ENCODE assay signal across 16 mouse cellular contexts in the genomic region with DNA sequence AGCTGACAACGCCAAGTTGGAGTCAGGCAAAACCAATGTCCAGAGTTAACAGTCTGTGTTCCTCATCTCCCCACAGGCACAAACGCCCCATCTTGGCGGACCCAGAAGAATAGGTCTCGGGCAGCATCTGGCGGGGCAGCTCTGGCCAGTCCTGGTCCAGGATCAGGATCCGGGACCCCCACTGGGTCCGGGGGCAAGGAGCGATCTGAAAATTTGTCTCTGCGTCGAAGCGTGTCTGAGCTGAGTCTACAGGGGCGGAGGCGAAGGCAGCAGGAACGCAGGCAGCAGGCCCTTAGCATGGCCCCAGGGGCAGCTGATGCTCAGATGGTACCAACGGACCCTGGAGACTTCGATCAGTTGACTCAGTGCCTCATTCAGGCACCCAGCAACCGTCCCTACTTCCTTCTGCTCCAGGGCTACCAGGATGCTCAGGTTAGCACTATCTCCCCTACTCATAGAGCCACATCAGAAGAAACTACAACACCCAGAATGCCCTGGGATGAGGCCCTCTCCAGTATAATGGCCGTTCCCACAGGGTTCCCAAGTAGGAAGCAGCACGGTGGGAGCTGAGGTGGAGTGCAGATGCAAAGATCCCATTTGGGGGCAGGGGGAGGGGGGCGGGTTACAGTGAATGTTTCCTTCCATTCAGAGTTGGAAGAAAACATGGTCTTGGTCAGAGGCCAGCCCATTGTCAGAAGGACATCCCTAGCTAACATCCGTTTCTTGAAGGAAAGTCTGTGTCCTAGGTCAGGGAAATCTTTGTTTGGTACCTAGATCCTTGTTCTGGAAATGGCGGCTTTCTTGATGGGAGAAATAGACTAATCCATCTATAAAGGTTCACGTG. TPM values are rescaled to one million over a fixed set of nuclear protein-coding genes. Genes with fewer than 3 reads are reported as not detected.
DNase-seq lines count a peak whose midpoint lies in the region; ATAC-seq and TF ChIP-seq lines count a peak whose summit lies in the region.
"Had no signal": no experiment of that assay in that cellular context is flagged by ENCODE, and none has a peak within 500 bp of the region (broad histone marks: within the 10 kb centered on the region; RNA-seq: fewer than 3 reads in every experiment).

No protein-coding gene starts in this region.

- peak overlapping the region; percentile 88 for H3K4me3 ChIP-seq in gastrocnemius, adult 2 months
- no peak overlapping the region for H3K4me3 ChIP-seq in midbrain, embryonic 11.5 days (ENCODE audit: low read depth, low read length)
- no peak overlapping the region for H3K4me3 ChIP-seq in midbrain, embryonic 16.5 days (ENCODE audit: low read depth, low read length)
- peak overlapping the region; percentile 66 for H3K4me3 ChIP-seq in heart, embryonic 15.5 days
- no peak overlapping the region for H3K4me3 ChIP-seq in hindbrain, embryonic 12.5 days
- H3K4me3 ChIP-seq: forebrain, embryonic 13.5 days; layer of hippocampus, adult 2 months; myocyte had no signal

- H3K9me3 ChIP-seq in midbrain, embryonic 11.5 days (ENCODE audit: control insufficient read depth, low read length): no peaks in the 10 kb centered on the region
- no peaks in the 10 kb centered on the region for H3K9me3 ChIP-seq in midbrain, embryonic 16.5 days (replicated peaks; ENCODE audit: control insufficient read depth, low read length, poor library complexity, severe bottlenecking)
- no peaks in the 10 kb centered on the region for H3K9me3 ChIP-seq in heart, embryonic 15.5 days (replicated peaks)
- H3K9me3 ChIP-seq in hindbrain, embryonic 12.5 days (replicated peaks): no peaks in the 10 kb centered on the region
- H3K9me3 ChIP-seq: forebrain, embryonic 13.5 days had no signal

- no peak for ATAC-seq in midbrain, embryonic 11.5 days (ENCODE audit: low FRiP score)
- ATAC-seq in midbrain, embryonic 16.5 days: no peak
- ATAC-seq in heart, embryonic 15.5 days (replicated peaks; ENCODE audit: insufficient number of reproducible peaks, insufficient read depth, low FRiP score, low read depth): no peak
- no peak for ATAC-seq in hindbrain, embryonic 12.5 days (ENCODE audit: low FRiP score)
- ATAC-seq: forebrain, embryonic 13.5 days had no signal

- H3K4me2 ChIP-seq in midbrain, embryonic 11.5 days: no peak overlapping the region
- no peak overlapping the region for H3K4me2 ChIP-seq in midbrain, embryonic 16.5 days (ENCODE audit: low read length)
- peak overlapping the region; percentile 98 for H3K4me2 ChIP-seq in heart, embryonic 15.5 days
- no peak overlapping the region for H3K4me2 ChIP-seq in hindbrain, embryonic 12.5 days (replicated peaks)
- H3K4me2 ChIP-seq: forebrain, embryonic 13.5 days had no signal

- intact Hi-C loops in gastrocnemius, adult 2 months (cut with DNase I): loop anchor here (5.0 kb wide), 1 partner anchor 33 kb away; no protein-coding TSS in a partner anchor
- intact Hi-C loops in gastrocnemius, postnatal 14 days (cut with DNase I; ENCODE audit: low total_unique reads): no loop called here

- TF ChIP-seq CTCF in gastrocnemius, adult 2 months (IDR thresholded peaks at IDR 0.05): no peak

- peaks cover 25% of the 10 kb centered on the region for H3K27me3 ChIP-seq in midbrain, embryonic 11.5 days (ENCODE audit: control insufficient read depth, insufficient read depth, low read length)
- H3K27me3 ChIP-seq in midbrain, embryonic 16.5 days (ENCODE audit: control insufficient read depth, insufficient read depth, low read depth, low read length): peaks cover 2% of the 10 kb centered on the region
- peaks cover 19% of the 10 kb centered on the region for H3K27me3 ChIP-seq in heart, embryonic 15.5 days
- peaks cover 61% of the 10 kb centered on the region for H3K27me3 ChIP-seq in hindbrain, embryonic 12.5 days

- no peaks in the 10 kb centered on the region for H3K36me3 ChIP-seq in midbrain, embryonic 11.5 days (ENCODE audit: control insufficient read depth, insufficient read depth, low read length)
- peaks cover under 1% of the 10 kb centered on the region for H3K36me3 ChIP-seq in midbrain, embryonic 16.5 days (ENCODE audit: control insufficient read depth, insufficient read depth, low read length)
- H3K36me3 ChIP-seq in heart, embryonic 15.5 days: no peaks in the 10 kb centered on the region
- H3K36me3 ChIP-seq in hindbrain, embryonic 12.5 days: no peaks in the 10 kb centered on the region

- H3K27ac ChIP-seq in gastrocnemius, adult 2 months: peak overlapping the region; percentile 31; the same call in 1 of the 2 replicates
- no peak overlapping the region for H3K27ac ChIP-seq in midbrain, embryonic 11.5 days (ENCODE audit: low read depth, low read length)
- no peak overlapping the region for H3K27ac ChIP-seq in midbrain, embryonic 16.5 days (ENCODE audit: low read length)
- H3K27ac ChIP-seq in heart, embryonic 15.5 days: peak overlapping the region; percentile 38
- H3K27ac ChIP-seq in hindbrain, embryonic 12.5 days: no peak overlapping the region
- H3K27ac ChIP-seq: forebrain, embryonic 13.5 days; layer of hippocampus, adult 2 months; macrophage had no signal

- H3K4me1 ChIP-seq in midbrain, embryonic 11.5 days (ENCODE audit: control insufficient read depth, insufficient read depth, low read length): no peaks in the 10 kb centered on the region; the same call in none of the 2 replicates
- H3K4me1 ChIP-seq in midbrain, embryonic 16.5 days (ENCODE audit: control insufficient read depth, insufficient read depth, low read length): peaks cover 11% of the 10 kb centered on the region; the same call in 1 of the 2 replicates
- peaks cover 33% of the 10 kb centered on the region for H3K4me1 ChIP-seq in heart, embryonic 15.5 days (replicated peaks)
- H3K4me1 ChIP-seq in hindbrain, embryonic 12.5 days: peaks cover 18% of the 10 kb centered on the region

- DNase-seq in gastrocnemius, adult 2 months: no peak
- DNase-seq in gastrocnemius, postnatal 14 days: no peak
- DNase-seq in midbrain, embryonic 11.5 days (ENCODE audit: low spot score, missing footprints): peak; percentile 88
- DNase-seq in retina, embryonic 14.5 days (ENCODE audit: low spot score): peak; percentile 47
- no peak for DNase-seq in spleen, postnatal 14 days (ENCODE audit: low spot score in 2 of 2)
- DNase-seq: adrenal gland, postnatal 25 days; gastrocnemius, postnatal 10 days; right cerebral cortex, postnatal 14 days had no signal

- 73% methylated on average over 23 of the region's 23 CpGs for WGBS in midbrain, embryonic 11.5 days
- WGBS in midbrain, embryonic 16.5 days: 71% methylated on average over 23 of the region's 23 CpGs
- WGBS in heart, embryonic 15.5 days: 73% methylated on average over 23 of the region's 23 CpGs
- 69% methylated on average over 23 of the region's 23 CpGs for WGBS in hindbrain, embryonic 12.5 days

- no peak overlapping the region for H3K9ac ChIP-seq in midbrain, embryonic 11.5 days (ENCODE audit: low read length)
- no peak overlapping the region for H3K9ac ChIP-seq in midbrain, embryonic 16.5 days (ENCODE audit: low read depth, low read length)
- no peak overlapping the region for H3K9ac ChIP-seq in heart, embryonic 15.5 days
- no peak overlapping the region for H3K9ac ChIP-seq in hindbrain, embryonic 12.5 days
- H3K9ac ChIP-seq: forebrain, embryonic 13.5 days had no signal

RNA-seq across cellular contexts. Expression of gene Rasip1, which starts 3.0 kb away (rescaled TPM):
- total RNA-seq in gastrocnemius, adult 2 months (2021): 1 to 10 TPM; 5.7 to 8.0 TPM
- 10 to 100 TPM; 14.1 to 16.1 TPM for total RNA-seq in gastrocnemius, postnatal 14 days (2021)
- polyA plus RNA-seq in midbrain, embryonic 11.5 days (2014; fragmentation: Nextera tagmentation; extraction: Ambion mirVana): 4.0 and 4.7 TPM in 2 replicates
- 17.2 and 18.5 TPM in 2 replicates for polyA plus RNA-seq in midbrain, embryonic 16.5 days (2015; fragmentation: Nextera tagmentation; extraction: Ambion mirVana)
- 19.6 and 23.4 TPM in 2 replicates for polyA plus RNA-seq in heart, embryonic 15.5 days (2015; fragmentation: Nextera tagmentation; extraction: Ambion mirVana)
- polyA plus RNA-seq in hindbrain, embryonic 12.5 days (2016; fragmentation: Nextera tagmentation; extraction: Ambion mirVana): 15.6 and 16.2 TPM in 2 replicates

RNA-seq across cellular contexts. Expression of gene Izumo1, which starts 8.7 kb away (rescaled TPM):
- total RNA-seq in gastrocnemius, adult 2 months (2021): under 1 TPM in 1 of 2 experiments, not detected in 1; 0.20 TPM
- under 1 TPM; 0.12 to 0.18 TPM for total RNA-seq in gastrocnemius, postnatal 14 days (2021)
- polyA plus RNA-seq in midbrain, embryonic 11.5 days (2014; fragmentation: Nextera tagmentation; extraction: Ambion mirVana): 0.10 and 0.29 TPM in 2 replicates
- not detected in 2 replicates for polyA plus RNA-seq in midbrain, embryonic 16.5 days (2015; fragmentation: Nextera tagmentation; extraction: Ambion mirVana)
- 0.33 and 0.35 TPM in 2 replicates for polyA plus RNA-seq in heart, embryonic 15.5 days (2015; fragmentation: Nextera tagmentation; extraction: Ambion mirVana)
- 0.18 TPM in 1 of 2 replicates, not detected in the other for polyA plus RNA-seq in hindbrain, embryonic 12.5 days (2016; fragmentation: Nextera tagmentation; extraction: Ambion mirVana)
- total RNA-seq: layer of hippocampus, adult 2 months had no signal
- polyA plus RNA-seq: limb, embryonic 11.5 days; macrophage; myocyte had no signal

RNA-seq across cellular contexts. Expression of gene Mamstr, which starts 9.5 kb away (rescaled TPM):
- 10 to 100 TPM; 18.7 to 44.9 TPM for total RNA-seq in gastrocnemius, adult 2 months (2021)
- total RNA-seq in gastrocnemius, postnatal 14 days (2021): 10 to 100 TPM; 60.3 to 85.3 TPM
- 1.8 and 2.1 TPM in 2 replicates for polyA plus RNA-seq in midbrain, embryonic 11.5 days (2014; fragmentation: Nextera tagmentation; extraction: Ambion mirVana)
- polyA plus RNA-seq in midbrain, embryonic 16.5 days (2015; fragmentation: Nextera tagmentation; extraction: Ambion mirVana): 3.4 and 4.6 TPM in 2 replicates
- 7.3 and 7.4 TPM in 2 replicates for polyA plus RNA-seq in heart, embryonic 15.5 days (2015; fragmentation: Nextera tagmentation; extraction: Ambion mirVana)
- polyA plus RNA-seq in hindbrain, embryonic 12.5 days (2016; fragmentation: Nextera tagmentation; extraction: Ambion mirVana): 3.7 and 4.8 TPM in 2 replicates
- polyA plus RNA-seq: macrophage had no signal

RNA-seq across cellular contexts. Expression of gene Fut1, which starts 13.2 kb away (rescaled TPM):
- total RNA-seq in gastrocnemius, adult 2 months (2021): not detected
- total RNA-seq in gastrocnemius, postnatal 14 days (2021): under 1 TPM in 1 of 2 experiments, not detected in 1; 0.11 TPM
- not detected in 2 replicates for polyA plus RNA-seq in midbrain, embryonic 11.5 days (2014; fragmentation: Nextera tagmentation; extraction: Ambion mirVana)
- not detected in 2 replicates for polyA plus RNA-seq in midbrain, embryonic 16.5 days (2015; fragmentation: Nextera tagmentation; extraction: Ambion mirVana)
- polyA plus RNA-seq in heart, embryonic 15.5 days (2015; fragmentation: Nextera tagmentation; extraction: Ambion mirVana): 0.15 and 0.66 TPM in 2 replicates
- polyA plus RNA-seq in hindbrain, embryonic 12.5 days (2016; fragmentation: Nextera tagmentation; extraction: Ambion mirVana): 0.14 TPM in 1 of 2 replicates, not detected in the other
- total RNA-seq: adrenal gland, postnatal 25 days; gastrocnemius, postnatal 10 days; layer of hippocampus, adult 2 months had no signal
- polyA plus RNA-seq: forebrain, embryonic 13.5 days; macrophage had no signal

RNA-seq across cellular contexts. Expression of gene Fgf21, which starts 15.0 kb away (rescaled TPM):
- total RNA-seq in gastrocnemius, adult 2 months (2021): not detected
- total RNA-seq in gastrocnemius, postnatal 14 days (2021): not detected
- polyA plus RNA-seq in midbrain, embryonic 11.5 days (2014; fragmentation: Nextera tagmentation; extraction: Ambion mirVana): not detected in 2 replicates
- polyA plus RNA-seq in midbrain, embryonic 16.5 days (2015; fragmentation: Nextera tagmentation; extraction: Ambion mirVana): not detected in 2 replicates
- polyA plus RNA-seq in heart, embryonic 15.5 days (2015; fragmentation: Nextera tagmentation; extraction: Ambion mirVana): 0.13 and 1.2 TPM in 2 replicates
- polyA plus RNA-seq in hindbrain, embryonic 12.5 days (2016; fragmentation: Nextera tagmentation; extraction: Ambion mirVana): 0.45 TPM in 1 of 2 replicates, not detected in the other
- total RNA-seq: adrenal gland, postnatal 25 days; gastrocnemius, postnatal 10 days; layer of hippocampus, adult 2 months had no signal
- polyA plus RNA-seq: forebrain, embryonic 13.5 days; limb, embryonic 11.5 days; macrophage had no signal

Comparison
In these comparisons a context has a peak if more than half of its experiments do, and no peak if none do; other contexts are left out.
1. DNase-seq: peak in midbrain, embryonic 11.5 days (single experiment) and retina, embryonic 14.5 days (single experiment); none in gastrocnemius, adult 2 months (single experiment), gastrocnemius, postnatal 14 days (single experiment) and spleen, postnatal 14 days (0 of 2).
2. H3K27ac ChIP-seq: peak in gastrocnemius, adult 2 months (single experiment) and heart, embryonic 15.5 days (single experiment); none in midbrain, embryonic 11.5 days (single experiment), midbrain, embryonic 16.5 days (single experiment) and hindbrain, embryonic 12.5 days (single experiment).
3. H3K4me3 ChIP-seq: peak in gastrocnemius, adult 2 months (single experiment) and heart, embryonic 15.5 days (single experiment); none in midbrain, embryonic 11.5 days (single experiment), midbrain, embryonic 16.5 days (single experiment) and hindbrain, embryonic 12.5 days (single experiment).